Mouse (Mus musculus) splenic B cell, adult 2 months (primary cell): ENCODE results near the gene Zdhhc12.
A peak's percentile ranks its signal among the peaks of the same experiment; 100 is the strongest.

Experiments used
- DNase-seq: peaks from one replicate; pipeline ENCODE4 v3.0.0-alpha.2; 2011; ENCODE audit warnings: low read depth, low spot score
- H3K27me3 ChIP-seq: 2 replicates; pipeline ENCODE4 v1.6.1; 2012; ENCODE audit warnings: mild to moderate bottlenecking, low read length, moderate library complexity, mixed read lengths; ENCODE audit not compliant: control insufficient read depth, poor library complexity, insufficient read depth, severe bottlenecking
- H3K36me3 ChIP-seq: 2 replicates; pipeline ENCODE4 v1.6.1; 2012; ENCODE audit warnings: mild to moderate bottlenecking, low read length, moderate library complexity, mixed read lengths; ENCODE audit not compliant: control insufficient read depth, poor library complexity, insufficient read depth, severe bottlenecking

The Zdhhc12 gene

DNA sequence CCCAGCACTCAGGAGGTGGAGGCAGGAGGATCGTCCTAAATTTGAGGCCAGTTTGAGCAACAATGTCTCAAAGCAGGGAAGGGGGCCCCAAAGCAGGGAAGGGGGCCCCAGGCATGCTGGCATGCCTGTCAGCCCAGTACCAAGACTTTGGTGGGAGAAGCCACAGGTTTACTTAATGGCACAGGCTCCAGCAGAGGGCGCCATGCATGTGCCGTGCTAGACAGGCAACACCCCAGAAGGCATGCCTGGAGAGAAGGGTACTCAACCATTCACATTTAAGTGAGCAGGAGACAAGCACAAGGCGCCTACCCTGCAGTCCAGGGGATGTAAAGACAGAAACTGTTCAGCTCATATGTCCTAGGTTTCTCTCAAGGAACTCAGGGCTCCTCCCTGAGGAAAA lies 51.0 kb downstream of the Zdhhc12 start:
- DNase-seq: peak; percentile 89
- H3K27me3 ChIP-seq: no peaks in the 10 kb centered on the region
- no peaks in the 10 kb centered on the region for H3K36me3 ChIP-seq
